Mouse (Mus musculus) limb, embryonic 12.5 days (tissue): ENCODE results near the gene Akap8l. TPM values are rescaled to one million over a fixed set of nuclear protein-coding genes. Genes with fewer than 3 reads are reported as not detected.

ENCODE experiments used
- ATAC-seq: fragments of 200-750 bp; cut with Nextera tagmentation; 2 replicates; pipeline ENCODE4 v1.8.0; 2017; ENCODE audit warnings: low read depth, moderate TSS enrichment; ENCODE audit not compliant: insufficient number of reproducible peaks, insufficient read depth, low FRiP score, low TSS enrichment
- H3K27ac ChIP-seq: fragments of 300-500 bp; sonication (generic); 2 replicates; pipeline ENCODE4 v1.5.1; 2016; ENCODE audit warnings: mild to moderate bottlenecking, moderate library complexity
- H3K27me3 ChIP-seq: fragments of 300-500 bp; sonication (generic); 2 replicates; pipeline ENCODE4 v1.6.1; 2016; ENCODE audit warnings: mild to moderate bottlenecking, moderate library complexity
- H3K36me3 ChIP-seq: fragments of 300-500 bp; sonication (generic); 2 replicates; pipeline ENCODE4 v1.6.1; 2016; ENCODE audit warnings: mild to moderate bottlenecking, moderate library complexity
- H3K4me1 ChIP-seq: fragments of 300-500 bp; sonication (generic); replicated peaks from 2 replicates; pipeline ENCODE4 v1.6.1; 2016
- H3K4me2 ChIP-seq: fragments of 300-500 bp; sonication (generic); 2 replicates; pipeline ENCODE4 v1.6.1; 2016; ENCODE audit warnings: mild to moderate bottlenecking, moderate library complexity
- H3K4me3 ChIP-seq: fragments of 300-500 bp; sonication (generic); replicated peaks from 2 replicates; pipeline ENCODE4 v1.5.1; 2016; ENCODE audit warnings: mild to moderate bottlenecking
- H3K9ac ChIP-seq: fragments of 300-500 bp; sonication (generic); replicated peaks from 2 replicates; pipeline ENCODE4 v1.6.1; 2016; ENCODE audit warnings: mild to moderate bottlenecking, moderate library complexity
- H3K9me3 ChIP-seq: fragments of 300-500 bp; sonication (generic); 2 replicates; pipeline ENCODE4 v1.6.1; 2016; ENCODE audit warnings: mild to moderate bottlenecking, moderate library complexity
- WGBS: fragments of 180-500 bp; shearing (Covaris S2); methylation state at CpG from one replicate; pipeline ENCODE4 v1.1.7; 2016; 5-methylcytosine and 5-hydroxymethylcytosine counted together
- polyA plus RNA-seq: library from polyadenylated mRNA; unstranded; fragments of >200 nt; fragmentation: Nextera tagmentation; extraction: Ambion mirVana; gene quantifications from 2 replicates; pipeline ENCODE4 v1.2.1, GENCODE M21; 2016

The Akap8l gene
- 112 and 120 TPM in 2 replicates for polyA plus RNA-seq

DNA sequence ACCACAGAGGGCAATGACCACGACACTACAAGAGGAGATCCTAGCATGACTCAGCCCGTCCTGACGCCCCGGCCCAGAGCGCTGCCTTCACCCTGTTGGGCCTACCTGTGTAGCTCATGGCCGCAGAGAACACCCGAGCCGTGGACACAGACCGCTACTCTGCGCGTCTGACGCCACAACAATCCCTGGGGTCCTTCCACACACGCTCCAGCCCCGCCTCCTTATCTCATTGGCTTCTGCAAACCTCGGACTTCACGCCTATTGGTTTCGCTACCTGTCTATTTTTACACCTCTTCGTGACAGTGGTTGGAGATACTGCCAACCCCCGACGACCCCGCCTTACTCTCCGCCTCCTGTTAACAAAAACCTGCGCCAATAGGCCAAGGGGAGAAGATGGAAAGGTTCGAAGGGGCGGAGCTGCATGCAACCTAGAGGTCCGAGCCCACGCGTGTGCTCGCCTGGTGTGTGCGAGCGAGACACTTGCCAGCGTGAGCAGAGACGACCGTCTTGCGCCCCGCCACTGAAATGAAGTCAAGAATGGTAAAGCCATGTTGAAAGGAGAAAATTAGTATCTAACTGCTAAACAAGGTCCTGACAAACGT, at the start of gene Akap8l:
TSS of gene Akap8l (minus strand) at position 226 of the 602 bp plus-strand sequence.
- under 1% methylated on average over 37 of the region's 37 CpGs for WGBS
- Histone ChIP-seq H3K27ac (peak within 1 kb of the TSS; percentile 47; the same call in 1 of the 2 replicates), H3K27me3 (no peaks in the 10 kb centered on the region)

DNA sequence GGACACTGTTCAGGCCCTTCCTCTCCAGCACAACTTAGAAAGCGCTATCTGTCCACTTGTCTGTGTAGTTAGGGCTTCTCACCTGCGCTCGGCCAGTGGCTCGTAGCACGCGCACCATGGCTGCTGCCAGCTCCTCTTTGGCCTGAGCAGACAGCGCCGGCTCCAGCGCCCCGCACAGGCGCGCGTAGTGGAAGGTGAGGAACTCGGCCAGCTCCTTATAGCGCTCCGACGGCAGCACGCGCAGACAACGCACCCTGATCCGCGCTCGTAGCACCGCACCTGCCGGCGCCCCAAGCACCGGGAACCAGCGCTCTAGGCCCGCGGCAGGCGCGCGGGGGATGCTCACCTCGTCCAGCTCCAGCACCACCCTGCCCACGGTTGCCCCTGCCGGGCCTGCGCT, 45.9 kb upstream of the Akap8l start:
- H3K4me2 ChIP-seq = peak overlapping the region; percentile 52
- no peak overlapping the region for H3K27ac ChIP-seq
- no peak for ATAC-seq
- H3K27me3 ChIP-seq = peaks cover 95% of the 10 kb centered on the region
- H3K36me3 ChIP-seq = no peaks in the 10 kb centered on the region
- H3K9ac ChIP-seq = no peak overlapping the region
- H3K4me1 ChIP-seq = peaks cover 11% of the 10 kb centered on the region
- H3K9me3 ChIP-seq = no peaks in the 10 kb centered on the region
- H3K4me3 ChIP-seq = peak overlapping the region; percentile 31
- 3% methylated on average over 37 of the region's 37 CpGs for WGBS

More for the DNA sequence above, at the start of gene Akap8l:
- Histone ChIP-seq H3K4me1 (peaks cover 18% of the 10 kb centered on the region), H3K36me3 (peaks cover 27% of the 10 kb centered on the region), H3K4me3 (peak within 1 kb of the TSS; percentile 81), H3K9ac (peak within 1 kb of the TSS; percentile 76), H3K4me2 (peak within 1 kb of the TSS; percentile 84), H3K9me3 (no peaks in the 10 kb centered on the region)
- peak; percentile 97 for ATAC-seq

GRCm38 (mm10) chr17:32393944-32394343, 43.5 kb upstream of the Akap8l start:
- peaks cover 11% of the 10 kb centered on the region for H3K4me1 ChIP-seq
- no peak overlapping the region for H3K9ac ChIP-seq
- WGBS = 86% methylated on average over 10 of the region's 10 CpGs

DNA sequence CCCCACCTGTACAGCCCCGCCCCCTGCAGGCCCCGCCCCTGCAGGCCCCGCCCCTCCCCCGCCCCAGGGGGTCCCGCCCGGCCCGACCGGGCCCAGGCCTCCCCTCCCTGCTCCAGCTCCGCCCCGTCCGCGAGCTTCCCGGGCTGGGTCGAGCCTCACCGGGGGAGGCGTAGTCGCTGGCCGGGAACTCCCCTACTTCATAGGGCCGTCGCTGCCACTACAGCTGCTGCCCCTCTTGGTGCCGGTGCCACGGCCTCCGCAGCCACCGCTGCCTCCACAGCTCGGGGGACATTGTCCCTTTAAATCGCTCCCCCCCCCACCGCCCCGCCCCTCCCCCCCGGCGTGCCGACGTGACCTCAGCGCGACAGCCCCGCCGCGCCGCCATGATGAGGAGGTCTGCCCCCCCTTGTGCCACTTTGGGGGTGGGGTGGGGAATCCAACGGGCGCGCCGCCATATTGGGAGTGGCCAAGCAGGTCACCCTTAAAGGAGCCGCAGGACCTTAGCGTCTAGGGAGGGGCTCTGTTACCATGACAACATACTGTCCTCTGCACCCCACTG, 38.8 kb upstream of the Akap8l start, which contains the start of gene Wiz:
TSS of gene Wiz (minus strand) at position 339 of the 559 bp plus-strand sequence.
- Histone ChIP-seq H3K4me1 (peaks cover 14% of the 10 kb centered on the region), H3K9me3 (no peaks in the 10 kb centered on the region), H3K4me2 (peak within 1 kb of the TSS; percentile 99), H3K4me3 (peak within 1 kb of the TSS; percentile 73), H3K27ac (peak within 1 kb of the TSS; percentile 79), H3K9ac (peak within 1 kb of the TSS; percentile 73), H3K27me3 (peaks cover 39% of the 10 kb centered on the region), H3K36me3 (peaks cover 21% of the 10 kb centered on the region)
- 1% methylated on average over 32 of the region's 44 CpGs for WGBS
- ATAC-seq = peak; percentile 73

More at GRCm38 (mm10) chr17:32393944-32394343, 43.5 kb upstream of the Akap8l start:
- H3K9me3 ChIP-seq = no peaks in the 10 kb centered on the region
- ATAC-seq = no peak
- no peak overlapping the region for H3K27ac ChIP-seq
- no peaks in the 10 kb centered on the region for H3K36me3 ChIP-seq
- H3K4me2 ChIP-seq = no peak overlapping the region
- peaks cover 87% of the 10 kb centered on the region for H3K27me3 ChIP-seq
- no peak overlapping the region for H3K4me3 ChIP-seq

- Histone ChIP-seq H3K4me1 (peaks cover 14% of the 10 kb centered on the region), H3K4me2 (peak overlapping the region; percentile 99), H3K27me3 (peaks cover 33% of the 10 kb centered on the region), H3K9ac (peak overlapping the region; percentile 73), H3K4me3 (peak overlapping the region; percentile 73), H3K27ac (peak overlapping the region; percentile 79), H3K9me3 (no peaks in the 10 kb centered on the region), H3K36me3 (peaks cover 26% of the 10 kb centered on the region)
- WGBS = under 1% methylated on average over 36 of the region's 39 CpGs
- ATAC-seq = peak; percentile 33; the same call in 1 of the 2 replicates
Measured at GRCm38 (mm10) chr17:32388370-32389100, 38.1 kb upstream of the Akap8l start.

- Histone ChIP-seq H3K9ac (0 out of 2 replicates have a peak overlapping the region, but pooled peaks have one; percentile 28), H3K4me1 (peaks cover 14% of the 10 kb centered on the region), H3K9me3 (no peaks in the 10 kb centered on the region), H3K36me3 (peaks cover 32% of the 10 kb centered on the region), H3K4me2 (peak overlapping the region; percentile 99), H3K27me3 (peaks cover 27% of the 10 kb centered on the region), H3K4me3 (peak overlapping the region; percentile 73), H3K27ac (no peak overlapping the region)
- no peak for ATAC-seq
- 39% methylated on average over 7 of the region's 7 CpGs for WGBS
Measured at GRCm38 (mm10) chr17:32387986-32388369, 37.6 kb upstream of the Akap8l start.

GRCm38 (mm10) chr17:32386659-32387432, 36.4 kb upstream of the Akap8l start:
- 70% methylated on average over 9 of the region's 9 CpGs for WGBS
- no peak overlapping the region for H3K27ac ChIP-seq
- no peak for ATAC-seq
- H3K4me3 ChIP-seq = no peak overlapping the region
- no peaks in the 10 kb centered on the region for H3K9me3 ChIP-seq
- no peak overlapping the region for H3K9ac ChIP-seq
- H3K27me3 ChIP-seq = peaks cover 16% of the 10 kb centered on the region
- peaks cover 37% of the 10 kb centered on the region for H3K36me3 ChIP-seq
- no peak overlapping the region for H3K4me2 ChIP-seq
- peaks cover 10% of the 10 kb centered on the region for H3K4me1 ChIP-seq

- no peaks in the 10 kb centered on the region for H3K27me3 ChIP-seq
- peaks cover 38% of the 10 kb centered on the region for H3K36me3 ChIP-seq
- 89% methylated on average over 5 of the region's 5 CpGs for WGBS
- no peak for ATAC-seq
- H3K9me3 ChIP-seq = no peaks in the 10 kb centered on the region
- no peak overlapping the region for H3K27ac ChIP-seq
- H3K9ac ChIP-seq = no peak overlapping the region
- H3K4me2 ChIP-seq = no peak overlapping the region
- no peak overlapping the region for H3K4me3 ChIP-seq
- peaks cover 9% of the 10 kb centered on the region for H3K4me1 ChIP-seq
Measured at GRCm38 (mm10) chr17:32383661-32384060, 33.3 kb upstream of the Akap8l start.

DNA sequence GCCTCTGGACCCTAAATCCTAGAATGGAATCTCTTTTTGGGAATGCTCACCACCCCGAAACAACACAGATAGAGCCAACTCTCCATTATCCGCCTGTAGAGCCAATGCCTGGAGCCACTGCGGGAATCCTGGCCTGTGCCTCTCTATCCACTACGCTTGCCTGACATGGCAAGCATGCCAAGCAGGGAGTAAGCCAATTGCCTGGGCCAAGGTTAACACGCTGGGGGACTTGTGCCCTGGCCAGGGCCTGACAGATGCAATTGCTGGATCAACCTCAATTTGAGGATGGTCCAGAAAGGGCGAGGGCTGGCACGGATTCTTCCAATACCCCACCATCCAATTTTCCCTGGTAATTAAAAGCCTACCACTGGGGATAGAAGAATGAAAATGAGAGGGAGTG, 32.2 kb upstream of the Akap8l start:
- H3K9ac ChIP-seq = no peak overlapping the region
- 90% methylated on average over 7 of the region's 7 CpGs for WGBS
- H3K9me3 ChIP-seq = no peaks in the 10 kb centered on the region
- H3K27ac ChIP-seq = no peak overlapping the region
- peaks cover 49% of the 10 kb centered on the region for H3K36me3 ChIP-seq
- ATAC-seq = no peak
- no peak overlapping the region for H3K4me3 ChIP-seq
- no peak overlapping the region for H3K4me2 ChIP-seq
- H3K27me3 ChIP-seq = no peaks in the 10 kb centered on the region
- H3K4me1 ChIP-seq = no peaks in the 10 kb centered on the region

- Histone ChIP-seq H3K27ac (no peak overlapping the region), H3K4me2 (no peak overlapping the region), H3K27me3 (no peaks in the 10 kb centered on the region), H3K4me1 (no peaks in the 10 kb centered on the region), H3K36me3 (peaks cover 38% of the 10 kb centered on the region), H3K9ac (no peak overlapping the region), H3K4me3 (no peak overlapping the region), H3K9me3 (no peaks in the 10 kb centered on the region)
- ATAC-seq = no peak
- 73% methylated on average over 2 of the region's 2 CpGs for WGBS
Measured at GRCm38 (mm10) chr17:32378786-32379185, 28.4 kb upstream of the Akap8l start.
